Mouse (Mus musculus) liver, adult 10 weeks (tissue): ENCODE results near the gene Rundc3b. TPM values are rescaled to one million over a fixed set of nuclear protein-coding genes. Genes with fewer than 3 reads are reported as not detected.

ENCODE experiments used
- polyA plus RNA-seq: library from polyadenylated mRNA; stranded (reverse); fragments of 350-450 nt; fragmentation: Illumina TruSeq; extraction: RNeasy Lipid Tissue Mini Kit (QIAGEN cat#74804); gene quantifications from one replicate; pipeline ENCODE4 v1.2.3, GENCODE M21; 2014; ENCODE audit warnings: low read depth, low replicate concordance

Rundc3b gene
- 0.42 TPM for polyA plus RNA-seq

GRCm38 (mm10) chr5:8622596-8623231 lies at the start of gene Rundc3b:
Gene Rundc3b, minus strand, starts transcription at chr5:8622952.

GRCm38 (mm10) chr5:8659911-8660737 lies 37.4 kb upstream of the Rundc3b start, which contains the start of gene Abcb1a:
Gene Abcb1a, plus strand, starts transcription at chr5:8660077.

Other genes starting within 250 kb of the Rundc3b start
- 3.0 TPM for gene Dbf4, start 200.2 kb downstream of the Rundc3b start, polyA plus RNA-seq
- gene Slc25a40, start 200.1 kb downstream of the Rundc3b start, polyA plus RNA-seq = 10.7 TPM
- gene Abcb1a, start 37.1 kb upstream of the Rundc3b start, polyA plus RNA-seq = 7.3 TPM
- 0.48 TPM for gene Abcb1b, start 175.2 kb upstream of the Rundc3b start, polyA plus RNA-seq